Mouse (Mus musculus) adrenal gland, adult 8-10 months (tissue): ENCODE data around the gene Cnot8. TPM values are rescaled to one million over a fixed set of nuclear protein-coding genes. Genes with fewer than 3 reads are reported as not detected.

Source experiments
- DNase-seq: peaks from one replicate; pipeline ENCODE4 v3.0.0; 2022
- total RNA-seq, 4 experiments: library from RNA; stranded (reverse); gene quantifications; 2 replicates each; pipeline ENCODE4 v1.2.4; 2022

Gene Cnot8
- total RNA-seq, 4 experiments from 2014 or later: 55.0 to 59.3 (median 56.6) TPM

DNA sequence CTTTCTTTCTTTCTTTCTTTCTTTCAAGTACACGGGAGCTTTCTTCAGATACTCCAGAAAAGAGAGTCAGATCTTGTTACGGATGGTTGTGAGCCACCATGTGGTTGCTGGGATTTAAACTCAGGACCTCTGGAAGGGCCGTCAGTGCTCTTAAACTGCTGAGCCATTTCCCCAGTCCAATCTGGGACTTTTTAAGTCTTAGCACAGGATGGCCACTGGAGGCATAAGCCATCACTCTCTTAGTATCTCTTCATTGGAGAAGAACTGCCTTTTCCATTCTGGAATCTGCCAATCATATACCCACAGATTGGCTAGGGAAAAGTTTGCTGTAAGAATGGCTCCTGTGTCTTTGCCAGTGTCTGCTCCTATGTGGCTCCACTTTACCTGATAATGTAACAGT is 3.1 kb downstream of the Cnot8 start:
- DNase-seq: no peak

DNA sequence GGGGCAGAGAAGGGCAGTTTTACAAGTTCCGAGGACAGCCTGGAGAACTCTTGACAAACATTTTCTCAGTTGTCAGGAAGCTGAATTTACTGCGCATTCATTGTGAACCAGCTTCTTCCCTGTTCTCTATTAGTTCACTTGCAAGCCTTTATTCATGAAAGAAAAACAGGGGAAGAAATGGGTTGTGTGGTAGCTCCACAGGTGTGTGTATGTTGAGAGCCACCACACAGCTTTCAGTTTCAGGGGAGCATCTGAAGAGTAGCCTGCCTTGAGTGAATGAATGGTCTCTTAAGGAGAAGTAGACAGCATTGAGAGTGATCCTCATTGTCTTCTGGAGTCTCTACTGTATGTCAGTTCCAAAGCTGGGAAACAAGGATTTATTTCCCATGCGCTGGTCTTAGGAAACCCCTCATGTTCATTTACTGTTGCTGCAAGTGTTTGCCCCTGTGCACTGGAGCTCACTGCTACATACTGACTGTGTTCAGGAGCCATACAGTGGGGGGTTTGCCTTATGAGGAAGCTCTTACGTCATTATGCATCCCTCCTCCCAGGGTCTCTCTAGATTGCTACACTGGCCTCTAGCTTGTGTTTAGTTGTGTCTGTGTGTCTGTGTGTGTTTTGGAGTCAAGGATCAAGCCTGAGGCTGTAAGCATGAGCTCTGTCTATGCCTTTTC is 3.8 kb downstream of the Cnot8 start:
- DNase-seq: no peak

DNA sequence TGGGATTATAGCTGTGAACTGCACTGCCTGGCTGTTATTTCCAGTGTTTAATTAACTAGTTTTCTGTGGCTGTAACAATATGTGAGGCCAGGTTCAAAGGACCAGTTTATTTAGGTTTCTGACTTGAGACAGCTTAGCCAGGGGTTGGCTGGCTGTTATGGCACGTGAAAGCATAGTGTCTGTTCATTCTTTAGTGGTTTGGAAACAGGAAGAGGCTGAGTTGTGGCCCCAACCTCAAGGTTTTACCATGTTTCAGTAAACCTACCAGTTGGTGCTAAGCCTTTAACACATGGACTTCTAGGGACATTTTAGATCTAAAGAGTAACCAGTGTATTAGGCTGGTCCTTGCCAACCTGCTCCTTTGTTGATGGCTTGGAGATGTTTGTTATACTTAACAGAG is 12.6 kb downstream of the Cnot8 start:
- no peak for DNase-seq

DNA sequence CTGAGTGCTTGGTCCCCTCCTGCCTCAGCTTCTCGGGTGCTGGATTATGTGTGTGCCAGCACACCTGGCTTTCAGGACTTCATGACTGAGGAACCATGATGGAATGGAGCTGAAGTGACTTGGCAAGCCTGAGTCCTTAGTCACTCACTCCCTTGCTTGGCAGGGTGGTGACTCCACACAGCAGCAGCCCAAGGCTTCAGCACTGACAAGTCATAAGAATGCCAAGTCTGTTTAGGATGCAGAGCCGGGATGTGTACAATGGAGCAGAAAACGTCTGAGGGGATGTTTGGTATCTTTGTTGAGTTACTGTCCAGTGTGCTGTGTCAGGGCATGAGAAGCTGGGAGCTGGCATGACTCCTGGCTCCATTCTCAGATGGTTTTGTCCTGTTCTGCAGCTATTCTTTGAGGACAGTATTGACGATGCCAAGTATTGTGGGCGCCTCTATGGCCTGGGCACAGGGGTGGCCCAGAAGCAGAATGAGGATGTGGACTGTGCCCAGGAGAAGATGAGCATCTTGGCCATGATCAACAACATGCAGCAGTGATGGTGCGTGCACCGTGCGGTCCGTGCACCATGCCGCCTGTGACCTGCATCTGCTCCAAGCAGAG is 13.2 kb downstream of the Cnot8 start:
- no peak for DNase-seq

DNA sequence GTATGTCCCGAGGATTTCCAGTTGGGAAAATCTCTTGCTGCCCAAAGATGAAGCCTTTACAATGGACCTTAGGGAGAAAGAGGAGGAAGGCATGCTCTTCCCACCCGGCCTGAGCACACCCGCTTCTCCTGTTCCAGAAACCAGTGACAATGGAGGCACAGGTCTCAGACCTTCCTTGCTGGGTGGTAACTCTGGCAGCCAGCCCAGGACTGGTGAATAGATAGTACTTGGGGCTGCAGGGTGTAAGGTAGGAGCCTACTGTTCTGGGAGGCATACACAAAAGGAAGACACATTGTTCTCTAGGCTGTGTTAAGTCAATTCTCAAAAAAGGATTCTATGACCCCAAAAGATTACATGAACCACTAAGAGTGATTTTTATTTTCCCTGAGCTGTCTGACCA is 16.7 kb downstream of the Cnot8 start:
- no peak for DNase-seq

DNA sequence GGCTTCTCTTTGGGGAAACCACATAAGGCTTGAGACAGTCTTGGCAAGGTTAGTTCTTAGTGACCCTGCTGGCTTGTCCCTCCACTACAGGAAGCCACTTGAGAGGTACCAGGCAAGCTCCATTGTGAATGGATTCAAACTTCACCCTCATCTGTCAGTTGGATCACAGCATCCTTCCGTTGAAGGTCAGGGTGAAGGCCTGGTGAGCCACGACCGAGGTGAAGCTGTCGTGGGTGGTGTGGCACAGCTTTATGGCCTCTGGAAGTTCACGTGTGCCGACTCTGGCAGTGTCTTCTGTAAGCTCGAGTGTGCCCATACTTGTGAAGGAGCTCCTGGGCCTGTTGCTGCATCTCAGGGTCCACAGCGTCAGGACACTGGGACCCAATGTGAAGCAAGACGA is 17.4 kb downstream of the Cnot8 start:
- peak; percentile 40 for DNase-seq

DNA sequence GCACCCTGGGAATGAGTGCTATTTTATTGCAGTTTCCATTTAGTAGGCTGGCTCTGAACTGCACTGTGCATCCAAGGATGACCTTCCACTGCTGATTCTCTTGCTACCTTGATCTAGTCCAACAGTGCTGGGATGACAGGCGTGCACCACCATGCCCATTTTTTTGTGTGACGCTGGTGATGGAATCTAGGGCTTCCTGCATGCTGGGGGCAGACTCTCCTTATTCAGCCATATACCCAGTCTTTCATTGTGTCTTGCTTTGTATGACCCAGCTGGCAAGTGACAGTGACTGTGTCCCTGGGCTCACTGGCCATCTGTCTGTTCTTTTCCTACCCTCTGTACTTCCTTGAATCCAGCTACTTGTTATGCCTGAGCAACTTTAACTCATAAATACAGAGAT is 19.8 kb downstream of the Cnot8 start:
- no peak for DNase-seq

DNA sequence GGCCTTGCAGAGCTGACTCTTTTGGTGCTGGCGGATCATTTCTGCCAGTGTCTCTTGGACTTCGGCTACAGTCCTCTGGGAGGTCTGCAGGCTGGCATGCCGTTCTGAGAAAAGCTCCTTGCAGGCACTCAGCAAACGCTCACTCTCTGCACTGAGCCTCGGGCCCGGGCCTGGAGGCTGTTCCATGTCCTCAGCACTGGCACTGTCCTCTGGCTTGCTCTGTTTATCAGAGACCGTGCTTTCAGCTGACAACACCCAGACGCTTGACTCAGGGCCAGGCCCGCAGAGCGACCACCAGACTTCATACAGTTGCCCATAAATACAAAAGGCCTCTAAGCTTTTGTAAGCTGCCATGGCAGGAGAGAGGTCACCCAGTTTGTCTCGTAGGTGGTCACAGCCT is 21.1 kb downstream of the Cnot8 start:
- no peak for DNase-seq

DNA sequence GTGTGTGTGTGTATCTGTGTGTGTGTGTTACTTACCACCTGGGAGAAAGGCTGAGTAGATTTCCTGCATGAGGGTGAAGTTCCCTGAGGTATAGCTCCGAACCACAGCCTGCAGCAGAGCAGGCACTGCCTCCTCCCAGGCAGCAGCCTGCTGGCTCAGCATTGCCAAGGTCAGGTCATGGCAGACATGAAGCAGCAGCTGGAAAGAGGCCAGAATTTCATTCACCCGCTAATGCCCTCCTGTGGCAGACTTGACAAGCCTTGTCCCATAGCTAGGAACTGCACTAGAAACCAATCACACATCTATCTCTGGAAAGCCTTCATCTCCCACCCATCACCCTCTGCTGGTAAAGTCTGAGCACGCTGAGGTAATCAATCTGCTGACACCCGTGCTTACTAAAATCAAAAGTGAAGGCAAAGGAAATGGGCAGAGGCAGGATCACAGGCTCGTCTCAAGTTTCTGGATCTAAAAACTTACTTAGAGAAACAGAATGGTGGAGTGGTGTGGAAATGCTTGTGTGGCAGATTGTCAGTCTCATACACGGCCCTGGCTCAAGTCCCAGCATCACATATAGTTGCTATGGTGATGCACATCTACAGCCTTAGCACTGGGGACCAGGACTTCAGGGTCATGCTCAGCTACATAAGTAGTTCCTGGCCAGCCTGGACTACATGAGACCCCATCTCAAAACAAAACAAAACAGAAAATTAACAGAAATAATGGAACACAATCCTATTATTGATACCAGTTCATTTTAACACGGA is 22.6 kb downstream of the Cnot8 start:
- DNase-seq: peak; percentile 88

DNA sequence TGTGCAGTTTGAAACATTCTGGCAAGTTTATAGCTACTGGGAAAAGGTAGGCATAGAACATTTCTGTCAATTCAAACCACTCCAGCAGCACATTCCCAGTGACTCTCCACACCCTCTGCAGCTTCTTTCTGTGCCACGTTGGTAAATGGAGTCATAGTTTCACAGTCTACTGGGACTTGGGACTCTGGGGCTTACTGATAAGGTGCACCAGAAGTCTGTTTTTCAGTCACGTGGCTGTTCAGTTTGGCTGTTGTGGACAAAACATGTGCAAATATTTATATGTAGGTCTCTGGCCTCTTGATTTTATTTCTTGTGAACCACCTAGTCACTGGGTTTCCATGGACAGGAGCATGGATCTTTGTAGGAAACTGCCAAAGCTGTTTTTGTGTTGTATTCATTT is 23.6 kb downstream of the Cnot8 start:
- no peak for DNase-seq

DNA sequence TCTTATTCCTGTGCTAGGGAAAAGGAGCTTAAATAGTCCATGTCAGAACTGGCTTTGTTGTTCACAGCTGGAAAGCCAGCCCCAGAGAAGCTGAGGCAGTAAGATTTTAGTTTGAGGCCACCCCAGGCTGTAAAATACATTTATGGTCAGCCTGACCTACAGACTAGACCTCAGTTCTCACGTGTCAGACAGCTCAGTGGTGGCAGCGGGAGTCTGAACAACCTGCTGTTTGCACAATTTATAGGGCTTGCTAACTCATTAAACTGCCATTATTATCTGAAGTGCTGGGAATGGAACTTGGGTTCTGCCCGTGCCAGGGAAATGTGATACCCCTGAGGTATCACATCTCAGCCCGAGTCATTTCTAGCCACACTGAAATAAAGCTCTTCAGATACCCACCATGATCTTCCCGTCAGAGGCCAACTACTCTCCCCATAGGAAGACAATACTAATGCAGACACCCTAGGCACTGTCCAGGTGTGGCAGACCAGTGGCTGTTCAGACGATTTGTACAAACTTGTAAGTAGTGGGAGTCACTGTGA is 25.4 kb downstream of the Cnot8 start:
- no peak for DNase-seq

DNA sequence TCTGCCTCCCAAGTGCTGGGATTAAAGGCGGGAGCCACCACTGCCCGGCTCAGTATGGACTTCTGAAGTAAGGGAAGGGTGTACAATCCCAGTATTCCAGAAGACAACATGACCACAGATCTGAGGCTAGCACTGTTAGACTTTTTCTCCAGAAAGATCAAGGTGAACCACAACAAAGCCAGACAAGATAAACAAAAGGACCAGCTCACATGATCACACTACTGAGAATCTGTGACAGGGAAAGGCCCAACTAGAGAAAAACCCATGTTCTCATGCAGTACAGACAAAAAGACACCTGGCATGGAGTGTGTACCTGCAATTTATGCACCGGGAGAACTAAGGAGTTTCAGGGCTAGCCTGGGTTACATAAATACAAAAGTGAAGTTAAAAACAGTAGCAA is 28.1 kb downstream of the Cnot8 start:
- no peak for DNase-seq

DNA sequence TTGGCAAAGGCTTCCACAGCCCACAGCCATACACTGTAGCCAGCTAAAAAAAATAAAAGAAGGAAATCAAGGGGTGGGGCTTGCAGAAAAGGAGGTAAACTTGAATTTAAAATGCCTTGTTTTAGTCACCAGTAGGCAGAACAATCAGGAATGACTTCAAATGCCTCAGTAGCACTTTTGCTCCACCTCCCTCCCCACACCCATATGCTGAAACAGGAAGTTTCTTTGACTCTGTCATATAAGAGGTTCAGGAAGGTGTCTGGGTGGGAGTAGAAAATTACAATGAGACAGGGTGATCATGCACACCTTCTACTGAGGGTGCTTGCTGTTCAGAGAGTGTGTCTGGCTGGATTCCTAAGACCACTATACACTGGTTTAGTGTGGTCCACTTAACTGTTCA is 30.9 kb downstream of the Cnot8 start:
- DNase-seq: no peak

DNA sequence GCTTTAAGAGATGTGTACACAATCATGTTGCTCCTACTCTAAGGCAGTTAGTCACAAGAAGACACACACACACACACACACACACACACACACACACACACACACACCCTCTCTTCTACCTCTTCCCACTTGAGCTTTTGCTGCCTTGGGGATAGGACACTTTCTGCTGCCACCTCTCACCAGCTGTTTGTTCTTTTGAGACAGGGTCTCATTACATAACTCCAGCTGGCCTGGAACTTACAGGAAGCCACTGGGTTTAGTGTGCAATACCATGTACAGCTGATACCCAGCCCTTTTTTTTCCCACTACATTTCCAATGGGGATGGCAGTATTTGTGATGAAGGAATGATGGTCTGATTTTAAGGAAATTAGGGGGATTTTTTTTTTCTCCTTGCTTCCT is 31.3 kb downstream of the Cnot8 start:
- DNase-seq: no peak

DNA sequence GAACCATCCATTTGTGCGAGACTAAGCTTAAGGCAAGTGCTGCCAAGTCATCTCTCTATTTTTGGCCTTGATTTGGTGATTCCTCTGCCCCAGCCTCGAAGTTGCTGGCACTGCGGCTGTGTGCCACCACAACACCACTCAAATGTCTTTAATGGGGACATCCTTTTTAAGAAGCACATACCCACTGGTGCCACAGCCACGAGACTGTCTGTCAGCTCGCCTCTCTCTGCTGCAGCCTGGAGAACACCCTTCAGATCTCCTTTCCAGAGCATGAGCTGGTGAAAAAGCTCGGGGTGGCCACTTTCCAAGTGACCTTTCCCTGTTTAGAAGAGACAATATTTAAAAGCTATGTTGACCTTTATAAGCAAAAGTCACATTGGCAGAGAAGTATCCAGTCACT is 32.7 kb downstream of the Cnot8 start:
- no peak for DNase-seq

DNA sequence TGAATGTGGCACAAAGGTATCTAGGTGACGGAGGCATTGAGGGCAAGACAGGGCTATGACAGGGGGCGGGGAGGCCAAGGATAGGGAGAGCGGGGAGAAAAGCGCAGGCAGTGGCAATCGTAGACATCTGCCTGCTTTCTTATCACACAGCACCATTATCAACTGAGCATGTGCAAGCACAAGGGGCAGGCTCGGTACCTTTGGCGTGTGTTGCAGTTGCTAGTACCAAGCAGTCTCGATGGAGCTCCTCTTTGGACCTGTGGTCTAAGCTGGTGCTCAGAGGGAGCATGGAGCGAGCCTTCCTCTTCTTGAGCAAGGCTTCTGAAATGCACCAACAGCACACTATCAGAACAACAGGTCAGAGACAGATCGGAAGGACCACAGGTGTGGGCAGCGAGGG is 34.9 kb downstream of the Cnot8 start:
- no peak for DNase-seq

DNA sequence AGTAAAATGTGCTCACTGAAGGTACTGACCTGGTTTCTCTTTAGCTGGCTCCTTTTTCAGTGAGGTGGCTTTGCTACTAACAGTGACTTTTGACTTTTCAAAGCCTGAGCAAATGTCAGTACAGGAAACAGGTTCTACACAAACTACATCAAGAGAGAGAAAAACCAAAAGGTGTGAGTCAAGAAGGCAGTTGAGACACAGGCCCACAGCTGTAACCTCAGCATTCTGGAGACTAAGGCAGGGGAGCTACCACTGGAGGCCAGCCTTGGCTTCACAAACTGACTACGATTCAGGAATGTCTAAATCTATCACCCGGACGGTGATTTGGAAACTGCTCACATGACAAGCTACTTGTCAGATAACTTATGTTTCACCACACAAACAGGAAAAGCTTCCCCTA is 35.5 kb downstream of the Cnot8 start:
- DNase-seq: no peak

DNA sequence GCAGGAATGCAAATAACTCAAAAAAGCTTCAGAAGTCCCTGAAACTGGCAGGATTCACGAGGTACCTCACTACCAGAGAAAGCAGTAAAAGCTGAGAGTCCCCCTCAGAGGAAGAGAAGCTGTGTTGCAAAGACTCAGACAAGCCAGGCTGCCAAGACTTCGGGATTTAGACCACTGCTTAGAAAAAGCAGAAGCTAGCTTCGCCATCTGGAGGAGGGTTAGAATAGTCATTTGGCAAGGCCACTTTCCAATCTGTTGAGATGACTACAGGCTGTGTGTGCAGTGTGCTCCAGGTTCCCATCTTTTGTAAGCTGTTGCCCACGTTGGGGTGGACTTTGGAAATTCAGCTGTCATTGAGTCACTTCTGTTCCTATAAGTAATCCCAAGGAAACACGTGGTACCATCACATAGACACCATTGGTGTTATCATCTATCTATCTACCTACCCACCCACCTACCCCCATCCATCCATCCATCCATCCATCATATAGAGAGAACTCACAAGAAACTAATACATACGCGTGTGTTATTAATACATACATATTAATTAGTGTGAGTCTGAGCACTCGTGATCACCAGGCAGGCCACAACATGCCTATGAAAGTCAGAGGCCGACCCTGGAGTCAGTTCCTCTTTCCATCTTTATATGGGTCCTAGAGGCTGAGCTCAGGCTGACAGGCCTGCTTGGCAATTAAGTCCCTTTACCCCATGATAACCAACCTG is 39.9 kb downstream of the Cnot8 start:
- DNase-seq: no peak

DNA sequence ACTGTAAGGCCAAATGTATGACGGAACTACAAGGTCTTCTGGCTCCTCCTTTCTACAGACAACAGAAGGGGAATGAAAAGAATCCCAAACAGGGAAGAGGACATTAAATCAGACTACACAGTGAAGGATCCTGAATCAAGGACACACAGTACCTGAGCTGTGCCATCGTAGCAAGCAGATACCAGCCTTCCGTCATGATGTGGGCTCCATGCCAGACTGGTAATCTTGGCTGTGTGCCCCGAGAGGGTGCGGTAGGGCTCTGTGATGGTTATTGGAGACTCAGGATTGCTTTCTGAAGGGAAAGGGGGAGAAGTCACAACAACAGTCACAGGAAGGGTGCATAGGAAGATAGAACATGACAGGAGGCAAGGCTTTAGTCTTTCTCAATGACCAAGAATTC is 42.3 kb downstream of the Cnot8 start:
- DNase-seq: peak; percentile 77

DNA sequence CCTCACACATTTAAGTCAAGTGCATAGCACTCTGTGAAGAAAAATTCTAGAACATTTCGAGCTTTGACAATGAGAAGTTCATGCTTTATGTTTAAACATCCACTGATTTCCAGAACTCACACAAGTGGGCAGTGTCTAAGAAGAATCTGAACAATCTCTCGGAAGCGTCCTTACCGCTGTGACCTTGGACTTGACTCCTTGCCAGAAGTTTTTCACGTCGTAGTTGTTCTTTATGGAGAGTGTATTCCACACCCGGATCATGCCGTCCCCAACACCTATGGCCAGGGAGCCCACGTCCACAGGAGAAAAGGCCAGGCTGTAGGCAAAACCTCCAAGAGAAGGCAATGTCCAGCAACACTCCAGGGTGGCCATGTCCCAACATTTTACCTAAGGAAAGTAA is 51.5 kb downstream of the Cnot8 start:
- no peak for DNase-seq

DNA sequence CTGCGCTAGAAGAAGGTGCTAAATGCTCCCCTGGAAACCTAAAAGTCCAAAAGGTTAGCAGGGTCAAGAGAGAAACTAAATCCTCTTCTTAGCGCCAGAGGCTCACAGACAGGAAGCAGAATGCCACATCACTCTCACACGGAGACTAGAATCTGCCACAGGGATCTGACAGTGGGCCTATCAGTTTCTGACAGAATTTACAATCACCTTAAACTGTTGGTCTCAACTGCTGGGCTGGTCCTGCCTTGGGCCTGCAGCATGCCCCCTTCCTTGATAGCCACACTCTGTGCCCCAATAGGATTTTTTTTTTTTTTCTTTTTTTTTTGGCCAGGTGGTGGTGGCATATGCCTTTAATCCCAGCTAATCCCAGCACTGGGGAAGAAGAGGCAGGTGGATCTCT is 52.9 kb downstream of the Cnot8 start:
- DNase-seq: no peak

DNA sequence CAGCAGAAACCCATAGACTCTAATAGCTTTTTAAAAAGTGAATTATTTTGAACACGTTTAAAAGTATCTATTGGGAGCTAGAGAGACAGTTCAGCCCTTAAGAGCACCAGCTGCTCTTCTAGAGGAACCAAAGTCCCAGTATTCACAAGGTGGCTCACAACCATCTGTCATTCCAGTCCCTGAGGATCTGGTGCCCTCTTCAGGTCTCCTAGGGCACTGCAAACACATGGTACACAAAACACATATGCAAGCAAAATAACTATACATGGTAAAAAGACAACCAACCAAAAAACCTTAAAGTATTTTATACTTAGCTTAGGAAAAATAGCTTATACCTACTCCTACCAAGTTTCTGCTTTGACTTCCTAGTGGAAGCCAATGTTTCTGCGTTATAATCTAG is 61.1 kb downstream of the Cnot8 start:
- DNase-seq: no peak

DNA sequence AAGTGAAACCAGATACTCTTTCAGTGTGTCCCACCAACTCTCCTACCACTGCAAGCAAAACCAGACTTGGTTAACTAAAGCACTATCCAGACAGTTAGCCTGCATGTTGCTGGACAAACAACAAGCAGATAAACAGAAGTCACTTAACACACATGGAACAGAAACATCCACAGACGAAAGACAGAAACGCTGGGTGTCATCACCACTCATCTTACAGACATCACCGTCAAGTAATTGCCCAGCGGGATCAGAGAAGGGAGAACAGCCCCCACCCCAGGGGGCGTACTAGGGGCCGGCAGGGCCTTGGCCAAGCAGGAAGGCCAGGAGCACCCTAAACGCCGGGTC is 63.8 kb downstream of the Cnot8 start:
- no peak for DNase-seq
